Mouse (Mus musculus) cerebellum, adult 2 months (tissue): ENCODE results near the gene Dusp1.

ENCODE experiments used
- CTCF ChIP-seq: fragments of 200-500 bp; IDR thresholded peaks from 2 replicates; pipeline ENCODE4 v1.5.1; 2011; ENCODE audit warnings: low read depth, mild to moderate bottlenecking, control low read depth, low read length, moderate library complexity, borderline replicate concordance; ENCODE audit not compliant: insufficient read depth
- POLR2A ChIP-seq: fragments of 200-500 bp; IDR thresholded peaks from 2 replicates; pipeline ENCODE4 v1.6.1; 2011; ENCODE audit warnings: low read length, control low read depth, borderline replicate concordance; ENCODE audit not compliant: insufficient read depth

GRCm38 (mm10) chr17:26494642-26495468 lies 67.1 kb downstream of the Dusp1 start:
- TF ChIP-seq CTCF (no peak), POLR2A (no peak)
